Mouse (Mus musculus) adrenal gland, adult 8-10 months (tissue): ENCODE data around the gene Man2c1. TPM values are rescaled to one million over a fixed set of nuclear protein-coding genes. Genes with fewer than 3 reads are reported as not detected.

Source experiments
- DNase-seq: peaks from one replicate; pipeline ENCODE4 v3.0.0; 2022
- total RNA-seq, 4 experiments: library from RNA; stranded (reverse); gene quantifications; 2 replicates each; pipeline ENCODE4 v1.2.4; 2022

Man2c1 gene
- 100 to 1,000 TPM; 138 to 208 (median 173) TPM for total RNA-seq

DNA sequence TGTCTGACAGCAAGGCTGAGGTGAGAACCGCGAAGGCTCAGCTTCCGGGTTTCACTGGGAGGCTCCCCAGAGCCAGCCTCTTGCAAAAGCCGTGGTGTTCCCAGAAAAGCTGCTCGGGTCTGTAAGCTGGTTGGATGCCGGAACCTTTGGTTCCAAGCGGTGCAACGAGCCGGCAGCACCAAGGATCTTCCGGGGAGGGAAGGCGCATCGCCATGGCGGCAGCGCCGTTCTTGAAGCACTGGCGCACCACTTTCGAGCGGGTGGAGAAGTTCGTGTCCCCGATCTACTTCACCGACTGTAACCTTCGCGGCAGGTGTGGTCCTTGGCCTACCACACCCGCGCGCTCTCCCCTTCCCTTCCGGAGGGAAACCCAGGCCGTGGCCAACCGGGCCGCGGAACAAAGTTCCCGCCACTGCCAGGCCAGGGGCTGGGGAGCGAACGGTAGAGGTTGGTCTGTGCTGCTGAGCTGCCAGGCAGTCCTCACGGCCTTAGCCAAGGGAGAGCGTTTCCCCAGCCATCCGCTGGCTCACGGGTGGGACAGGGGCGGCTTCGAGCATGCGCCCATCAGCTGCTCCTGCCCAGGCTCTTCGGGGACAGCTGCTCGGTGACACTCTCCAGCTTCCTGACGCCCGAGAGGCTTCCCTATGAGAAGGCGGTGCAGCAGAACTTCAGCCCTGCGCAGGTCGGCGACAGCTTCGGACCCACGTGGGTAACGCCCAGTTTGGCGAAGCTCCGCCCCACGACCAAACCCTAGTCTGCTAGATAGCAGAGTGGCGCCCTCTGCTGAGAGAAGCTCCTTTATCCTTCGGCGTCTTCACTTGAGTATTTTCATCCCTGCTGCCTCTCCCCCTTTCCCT, at the start of gene Man2c1:
Man2c1 (plus strand) TSS at position 114 of the 857 bp plus-strand sequence.
- DNase-seq = peak; percentile 90

DNA sequence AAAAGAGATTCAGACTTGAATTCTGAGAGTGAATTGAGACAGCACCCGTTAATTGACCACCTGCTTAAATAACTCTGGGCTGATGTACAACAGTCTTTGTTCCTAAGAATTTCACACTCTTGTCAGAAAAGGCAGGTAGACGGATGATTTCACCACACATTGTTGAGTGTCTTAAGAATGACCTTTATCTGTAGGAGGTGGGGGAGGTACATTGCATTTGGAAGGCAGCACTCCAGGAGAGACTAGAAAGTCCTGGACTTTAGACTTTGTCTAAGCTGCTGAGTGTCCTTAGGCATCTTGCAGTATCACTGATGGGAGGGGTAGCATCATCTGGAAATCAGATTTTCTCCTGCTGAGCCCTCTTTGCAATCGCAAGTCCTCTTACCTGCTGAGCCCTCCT, 48.3 kb upstream of the Man2c1 start:
- no peak for DNase-seq

DNA sequence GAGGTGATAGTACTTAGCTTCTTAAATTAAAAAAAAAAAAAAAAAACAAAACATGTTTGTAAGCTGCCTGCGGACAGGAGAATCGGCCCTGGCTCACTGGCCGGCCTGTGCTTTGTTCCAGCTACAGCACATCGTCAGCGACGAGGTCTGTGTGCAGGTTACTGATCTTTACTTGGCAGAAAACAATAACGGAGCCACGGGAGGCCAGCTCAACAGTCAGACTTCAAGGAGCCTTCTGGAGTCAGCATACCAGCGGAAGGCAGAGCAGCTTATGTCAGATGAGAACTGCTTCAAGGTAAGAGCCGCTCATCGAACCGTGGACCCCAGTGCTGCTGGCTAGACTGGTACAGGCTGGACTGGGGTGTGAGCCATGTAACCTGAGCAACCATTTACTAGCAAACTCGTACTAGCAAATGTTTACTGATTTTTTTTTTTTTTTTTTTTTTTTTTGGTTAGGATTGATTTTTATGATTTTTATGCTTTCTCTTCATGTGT, 13.2 kb upstream of the Man2c1 start:
- no peak for DNase-seq

DNA sequence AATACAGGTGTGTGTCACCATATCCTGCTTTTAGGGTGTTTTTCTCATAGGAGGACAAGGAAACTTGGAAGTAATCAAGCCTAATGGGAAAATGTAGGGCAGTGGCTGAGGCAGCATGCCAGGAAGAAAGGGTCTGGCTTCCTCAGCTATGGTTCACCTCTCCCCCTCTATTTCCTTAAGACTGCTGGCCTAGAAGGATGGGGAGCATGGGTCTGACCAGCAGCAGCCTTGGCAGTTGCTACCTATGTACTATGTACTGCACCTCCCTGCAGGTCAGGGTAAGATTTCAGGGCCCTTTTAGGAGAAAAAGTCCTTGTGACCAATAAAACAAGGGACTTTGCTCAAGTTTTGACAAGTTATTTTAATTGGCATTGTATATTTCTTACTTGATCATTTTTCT, 849 bp upstream of the Man2c1 start:
- no peak for DNase-seq

DNA sequence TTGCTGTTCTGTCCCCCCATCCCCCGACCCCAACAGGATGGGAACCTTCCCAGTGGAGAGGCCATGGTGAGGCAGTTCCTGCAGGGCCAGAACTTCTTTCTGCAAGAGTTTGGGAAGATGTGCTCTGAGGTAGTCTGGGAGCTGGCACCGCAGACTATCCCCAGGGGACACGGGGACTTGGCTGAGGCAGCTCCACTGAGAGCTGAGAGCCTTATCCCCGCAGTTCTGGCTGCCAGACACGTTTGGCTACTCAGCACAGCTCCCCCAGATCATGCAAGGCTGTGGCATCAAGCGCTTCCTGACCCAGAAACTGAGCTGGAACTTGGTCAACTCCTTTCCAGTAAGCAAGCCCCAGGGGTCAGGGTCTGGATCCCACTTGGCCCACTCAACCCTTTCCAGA, 6.8 kb downstream of the Man2c1 start:
- no peak for DNase-seq

DNA sequence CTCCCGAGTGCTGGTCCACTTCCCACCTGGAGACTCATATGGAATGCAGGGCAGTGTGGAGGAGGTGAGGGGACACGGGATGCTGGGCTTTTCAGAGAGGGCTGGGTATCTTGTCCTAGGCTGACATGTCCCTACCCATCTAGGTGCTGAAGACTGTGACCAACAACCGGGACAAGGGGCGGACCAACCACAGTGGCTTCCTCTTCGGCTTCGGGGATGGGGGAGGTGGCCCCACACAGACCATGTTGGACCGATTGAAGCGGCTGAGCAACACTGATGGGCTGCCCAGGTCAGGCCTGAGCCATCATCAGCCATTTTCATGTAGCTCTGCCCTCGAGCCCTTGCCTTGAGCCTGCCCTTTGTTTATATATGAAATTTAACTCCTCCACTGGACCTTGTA, 7.3 kb downstream of the Man2c1 start:
- DNase-seq = no peak

DNA sequence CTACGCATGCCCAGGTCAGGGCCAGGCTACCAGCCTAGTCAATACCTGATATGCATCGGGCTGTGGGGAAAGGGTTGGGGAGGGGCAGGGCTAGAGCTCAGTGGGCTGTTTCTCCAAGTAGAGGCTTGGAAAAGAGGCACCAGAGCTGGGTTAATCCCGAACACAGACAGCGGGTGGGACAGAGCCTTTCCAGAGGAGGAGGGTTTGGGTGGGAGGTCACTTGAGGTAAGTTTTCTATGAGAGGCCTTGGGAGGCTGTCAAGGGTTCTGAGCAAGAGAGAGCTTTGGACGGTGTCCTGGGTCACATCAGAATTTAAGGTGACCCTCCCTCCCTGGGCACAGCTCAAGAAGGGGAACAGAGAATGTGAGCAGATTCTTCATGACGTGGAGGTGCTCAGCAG, 8.0 kb downstream of the Man2c1 start:
- no peak for DNase-seq

DNA sequence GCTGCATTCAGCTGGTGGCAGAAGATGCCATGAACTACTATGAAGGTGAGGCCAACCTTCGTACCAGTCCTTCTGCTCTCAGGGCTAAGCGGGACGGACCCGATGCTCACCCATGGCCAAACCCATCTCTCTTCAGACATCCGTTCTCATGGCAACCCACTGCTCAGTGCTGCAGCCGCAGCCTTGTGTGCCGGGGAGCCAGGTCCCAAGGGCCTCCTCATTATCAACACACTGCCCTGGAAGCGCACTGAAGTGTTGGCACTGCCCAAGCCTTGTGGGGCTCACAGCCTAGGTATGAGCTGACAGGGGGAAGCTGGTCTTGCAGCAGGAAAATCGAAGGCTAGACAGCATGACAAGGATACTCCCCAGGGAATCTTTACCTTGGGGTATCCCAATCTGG, 8.6 kb downstream of the Man2c1 start:
- no peak for DNase-seq

DNA sequence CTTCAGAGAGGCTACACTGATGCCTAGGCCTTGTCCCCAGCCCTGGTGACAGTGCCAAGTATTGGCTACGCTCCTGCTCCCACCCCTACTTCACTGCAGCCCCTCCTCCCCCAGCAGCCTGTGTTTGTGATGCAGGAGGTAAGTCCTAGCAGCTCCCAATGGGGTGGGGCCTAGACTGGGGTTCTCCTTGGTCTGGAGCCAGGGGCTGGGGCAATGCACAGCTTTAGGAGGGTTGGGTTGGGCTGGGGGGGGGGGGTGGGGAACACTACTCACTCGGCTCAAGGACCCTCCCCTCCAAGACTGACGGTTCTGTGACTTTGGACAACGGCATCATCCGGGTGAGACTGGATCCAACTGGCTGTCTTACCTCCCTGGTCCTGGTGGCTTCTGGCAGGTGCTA, 9.1 kb downstream of the Man2c1 start:
- no peak for DNase-seq

DNA sequence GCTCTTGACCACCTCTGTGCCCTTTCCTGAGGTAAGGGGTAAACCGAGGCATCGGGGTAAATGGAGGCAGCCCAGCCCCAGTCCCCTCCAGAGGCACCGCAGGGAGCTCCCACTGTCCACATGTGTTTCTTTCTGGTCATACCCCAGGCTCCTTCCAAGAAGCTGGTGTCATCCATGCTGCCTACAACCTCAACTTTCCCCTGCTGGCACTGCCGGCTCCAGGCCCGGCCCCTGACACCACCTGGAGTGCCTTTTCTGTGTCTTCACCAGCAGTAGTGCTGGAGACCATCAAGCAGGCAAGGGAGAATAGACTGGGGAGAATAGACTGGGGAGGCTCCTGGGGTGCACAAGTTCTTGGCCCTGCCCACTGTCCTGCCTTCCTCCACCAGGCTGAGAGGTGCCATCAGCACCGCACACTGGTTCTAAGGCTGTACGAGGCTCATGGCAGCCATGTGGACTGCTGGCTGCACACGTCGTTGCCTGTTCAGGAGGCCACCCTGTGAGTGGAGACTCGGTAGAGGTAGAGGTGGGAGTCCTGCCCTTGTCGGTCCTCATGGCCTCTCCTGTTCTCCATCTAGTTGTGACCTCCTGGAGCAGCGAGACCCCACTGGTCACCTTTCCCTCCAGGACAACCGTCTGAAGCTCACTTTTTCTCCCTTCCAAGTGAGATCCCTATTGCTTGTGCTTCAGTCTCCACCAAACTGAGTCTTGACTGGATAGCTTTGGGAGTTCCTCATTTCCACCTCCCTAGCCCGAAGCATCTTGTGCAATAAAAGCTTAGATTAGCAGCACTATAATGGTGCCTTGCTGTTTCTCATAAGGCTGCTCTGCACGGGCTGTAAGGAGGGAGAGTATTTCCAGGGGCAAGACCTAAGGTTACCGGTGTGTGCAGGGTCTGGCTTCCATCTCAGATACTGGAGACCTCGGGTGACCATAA, 11.2 kb downstream of the Man2c1 start:
- no peak for DNase-seq

DNA sequence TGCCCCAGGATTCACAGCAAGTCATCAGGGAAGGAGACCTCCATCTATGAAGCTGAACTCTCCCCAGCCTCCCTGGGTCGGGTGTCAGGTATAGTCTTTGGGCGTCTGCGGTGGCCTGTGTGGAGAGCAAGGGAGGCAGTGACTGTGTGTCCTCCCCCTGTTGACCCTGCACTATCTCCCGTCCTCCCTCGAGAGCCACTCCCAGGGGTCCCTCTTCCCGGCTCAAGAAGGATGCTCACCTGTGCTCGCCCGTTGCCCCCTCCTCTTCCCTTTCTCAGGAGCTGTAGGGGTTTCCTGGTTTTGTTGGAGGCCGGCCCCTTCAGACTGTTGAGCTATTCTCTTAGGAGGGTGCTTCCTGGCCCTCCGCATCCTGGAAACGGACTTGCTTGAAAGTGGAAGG, 12.7 kb downstream of the Man2c1 start:
- no peak for DNase-seq

DNA sequence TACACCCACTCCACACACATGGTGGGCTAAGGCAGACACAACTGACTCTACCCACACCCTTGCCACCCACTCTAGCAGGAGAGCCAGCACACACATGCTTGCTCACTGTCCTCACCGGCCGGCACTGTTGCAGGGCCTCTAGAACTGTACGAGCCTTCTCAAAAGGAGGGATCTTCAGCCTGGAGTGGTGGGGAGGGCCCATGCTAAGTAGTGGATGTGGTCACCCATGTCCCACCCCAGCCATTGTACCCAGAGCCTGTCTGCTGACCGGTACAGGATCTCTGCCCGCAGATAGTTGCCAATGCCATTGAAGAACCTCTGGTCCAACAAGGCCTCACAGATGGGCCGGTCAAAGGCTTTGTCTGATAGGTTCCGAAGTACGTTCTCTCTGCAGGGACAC, 14.3 kb downstream of the Man2c1 start:
- DNase-seq = no peak

DNA sequence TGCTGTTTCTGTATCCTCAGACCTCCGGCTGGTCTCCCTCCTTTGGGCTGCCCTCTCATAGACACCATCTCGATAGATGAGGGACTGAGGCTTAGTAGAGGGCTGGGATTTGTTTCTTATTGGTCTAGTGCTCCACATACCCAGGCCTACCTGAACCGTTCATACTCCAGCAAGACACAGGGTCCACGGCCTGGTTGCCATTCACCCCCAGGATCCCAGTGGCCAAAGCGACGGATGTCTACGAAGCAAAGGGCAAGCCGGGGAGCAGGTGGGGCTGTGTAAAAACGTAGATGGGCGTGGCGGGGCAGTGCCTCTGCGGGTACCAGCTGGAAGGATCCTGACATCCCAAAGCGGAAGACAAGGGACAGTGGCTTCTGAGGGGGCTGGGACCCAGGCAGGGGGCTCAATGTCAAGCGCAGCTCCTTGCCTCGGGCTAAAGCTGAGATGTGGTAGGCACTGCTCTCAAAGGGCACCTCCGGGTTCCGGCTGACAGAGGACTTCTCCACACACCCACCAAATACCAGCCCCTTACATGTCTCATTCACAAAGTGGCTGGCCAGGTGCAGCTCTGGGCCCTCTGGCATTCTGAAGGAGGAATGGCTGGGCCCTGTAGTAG, 16.1 kb downstream of the Man2c1 start:
- DNase-seq = no peak

DNA sequence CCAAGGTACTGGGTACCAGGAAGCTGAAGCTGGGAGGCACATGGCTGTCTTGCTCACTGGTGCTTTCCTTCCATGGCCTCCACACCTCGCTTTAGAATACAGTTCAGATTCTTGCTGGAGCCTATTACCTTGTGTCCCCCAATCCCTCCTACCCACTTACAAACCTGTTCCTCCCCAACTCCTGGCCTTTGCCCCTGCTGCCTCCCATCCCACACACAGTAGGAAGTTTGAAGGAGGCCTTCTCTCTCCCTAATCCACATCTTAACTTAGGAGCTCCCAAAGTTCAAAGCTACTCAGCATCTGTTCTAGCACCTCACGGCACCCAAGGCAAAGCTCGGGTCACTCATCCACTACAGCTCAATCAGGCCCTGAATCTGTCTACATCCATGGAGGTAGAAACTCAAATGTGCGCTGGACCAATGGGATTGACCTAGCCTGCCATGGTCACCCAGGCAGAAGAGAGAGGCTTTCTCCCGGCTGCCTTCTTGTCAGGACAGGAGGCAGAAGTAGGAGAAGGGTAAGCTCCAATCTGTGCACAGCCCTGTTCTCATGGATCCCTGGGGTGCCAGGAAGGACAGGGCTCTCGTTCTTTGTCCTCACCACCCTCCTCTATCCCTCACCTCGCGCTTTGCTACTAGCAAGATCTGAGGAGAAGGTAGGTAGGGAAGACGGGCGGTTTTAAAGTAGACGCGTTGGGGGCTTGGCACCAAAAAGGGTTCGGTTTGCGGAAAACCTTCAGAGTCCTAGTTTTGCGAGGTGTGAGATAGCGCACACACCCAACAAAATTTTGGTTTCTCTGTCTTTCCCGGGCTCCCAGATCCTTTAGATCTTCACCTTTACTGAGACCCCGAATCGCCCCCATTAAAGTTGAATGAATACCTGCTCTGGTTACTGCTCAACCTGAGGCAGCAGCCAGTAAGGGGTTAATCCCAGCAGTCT, 17.0 kb downstream of the Man2c1 start:
- DNase-seq = no peak

DNA sequence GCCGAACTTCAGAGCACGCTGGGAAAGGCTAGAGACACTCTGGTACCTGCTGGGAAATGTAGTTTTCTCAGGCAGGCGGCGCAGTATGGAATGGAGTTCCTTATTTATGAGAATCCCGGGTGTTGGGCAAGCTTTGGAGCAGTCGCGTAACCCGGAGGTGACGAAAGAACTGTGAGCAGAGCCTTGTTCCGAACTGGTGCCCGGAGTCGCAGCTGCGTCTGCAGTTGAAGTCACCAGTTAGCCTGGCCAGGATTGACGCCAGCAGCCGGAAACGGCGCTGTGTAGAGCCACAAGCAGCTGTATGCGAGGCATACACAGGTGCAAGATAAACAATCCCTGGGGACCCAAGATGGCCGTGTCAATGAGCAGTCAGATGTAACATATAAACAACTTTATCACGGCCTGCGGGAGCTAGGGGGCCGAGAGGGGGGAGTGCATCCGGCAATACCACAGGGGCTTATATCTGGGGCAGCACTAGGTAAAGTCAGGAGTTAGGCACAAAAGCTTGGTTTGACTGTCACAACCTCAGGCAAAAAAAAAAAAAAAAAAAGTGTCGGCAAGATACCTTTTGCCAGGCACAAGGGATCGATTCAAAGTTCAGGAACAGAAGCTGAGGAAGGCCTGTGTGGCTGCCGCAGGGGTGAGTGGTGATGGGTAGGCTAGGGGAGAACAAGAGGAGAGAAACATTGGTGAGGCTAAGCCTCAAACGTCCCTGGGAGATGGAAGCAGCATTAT, 17.8 kb downstream of the Man2c1 start, which contains the start of gene Neil1:
Neil1 (minus strand) TSS at position 162 of the 735 bp plus-strand sequence.
- DNase-seq = peak; percentile 91

DNA sequence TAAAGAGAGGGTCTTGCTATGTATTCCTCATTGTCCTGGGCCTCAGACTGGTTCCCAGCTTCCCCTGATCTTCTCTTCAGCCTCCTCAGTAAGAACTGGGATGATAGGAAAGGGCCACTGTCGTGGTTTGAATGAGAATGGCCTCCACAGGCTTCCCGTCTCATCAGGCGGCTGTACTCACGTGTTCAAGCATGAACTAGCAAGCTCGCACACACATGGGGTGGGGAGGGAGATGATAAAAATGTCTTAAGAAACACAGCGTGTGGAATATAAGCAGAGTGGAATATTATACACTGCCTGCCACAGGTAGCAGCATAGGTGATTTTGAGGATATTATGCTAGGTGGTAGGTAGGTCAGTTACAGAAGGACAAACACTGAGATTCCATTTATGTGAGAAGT, 18.5 kb downstream of the Man2c1 start:
- no peak for DNase-seq

DNA sequence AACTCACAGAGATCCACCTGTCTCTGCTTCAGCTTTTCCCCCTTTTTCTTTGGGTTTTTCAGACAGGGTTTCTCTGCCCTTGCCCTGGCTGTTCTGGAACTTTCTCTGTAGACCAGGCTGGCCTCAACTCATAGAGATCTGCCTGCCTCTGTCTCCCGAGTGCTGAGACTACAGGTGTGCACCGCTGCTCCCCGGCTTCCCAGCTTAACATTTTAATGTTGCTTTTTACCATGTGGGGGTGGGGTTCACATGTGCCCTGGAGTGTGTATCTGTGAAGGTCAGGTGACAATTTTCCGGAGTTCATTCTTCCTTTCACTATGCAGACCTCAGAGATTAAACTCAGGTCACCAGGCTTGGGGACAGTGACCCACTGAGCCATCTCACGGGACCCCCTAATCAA, 19.7 kb downstream of the Man2c1 start:
- no peak for DNase-seq

DNA sequence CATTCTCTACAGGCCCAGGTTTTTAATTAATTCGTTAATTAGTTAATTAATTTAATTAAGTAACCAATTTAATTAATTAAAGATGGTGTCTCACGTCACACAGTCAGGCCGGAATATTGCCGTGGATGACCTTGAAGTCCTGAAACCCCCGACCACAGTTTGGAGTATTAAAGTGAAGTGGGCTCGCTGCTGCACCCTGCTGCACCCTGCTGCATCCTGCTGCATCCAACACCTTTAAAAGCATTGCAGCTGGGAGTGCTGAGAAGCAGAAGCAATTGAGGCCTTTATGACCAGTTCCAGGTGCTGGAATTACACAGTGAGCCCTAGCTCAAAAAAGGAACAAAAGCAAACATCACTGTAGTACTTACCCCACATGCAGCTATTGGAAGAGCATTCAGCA, 21.8 kb downstream of the Man2c1 start:
- no peak for DNase-seq

DNA sequence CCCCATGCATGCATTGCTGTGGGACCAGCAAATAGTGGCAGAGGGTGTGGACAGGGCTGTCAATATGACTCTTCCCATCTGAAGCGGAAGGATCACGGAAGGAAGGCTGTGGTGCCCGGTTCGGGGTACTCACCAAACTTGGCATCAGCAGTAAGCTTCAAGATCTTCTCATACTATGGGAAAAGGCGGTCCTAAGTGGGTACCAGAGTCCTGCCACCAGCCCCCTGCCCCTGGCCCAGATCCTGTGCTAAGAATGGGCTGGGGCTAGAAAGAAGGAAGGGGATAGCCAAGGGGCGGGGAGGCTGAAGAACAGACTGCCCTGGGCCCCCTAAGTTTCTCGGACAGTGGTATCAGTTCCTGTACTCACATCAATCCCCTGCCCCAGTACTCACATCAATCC, 25.9 kb downstream of the Man2c1 start:
- DNase-seq = no peak

DNA sequence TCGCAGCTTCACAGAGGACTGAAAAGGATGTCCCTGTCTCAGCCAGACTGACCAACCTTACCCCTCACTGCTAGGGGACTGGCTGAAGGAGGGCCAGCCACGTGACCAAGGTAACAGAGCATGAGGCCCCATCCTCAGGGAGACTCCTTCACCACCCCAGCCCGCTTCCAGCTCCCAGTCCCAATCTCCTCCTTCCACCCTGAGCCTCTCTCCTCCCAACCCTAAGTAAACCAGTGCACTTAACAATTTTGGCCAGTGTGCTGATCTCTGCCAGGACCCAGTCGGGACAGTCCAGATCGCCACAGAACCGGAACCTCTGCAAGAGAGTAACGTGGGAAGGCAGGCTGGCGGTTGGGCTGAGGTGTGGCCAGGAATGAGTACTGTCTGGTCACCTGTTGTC, 26.3 kb downstream of the Man2c1 start:
- DNase-seq = no peak

DNA sequence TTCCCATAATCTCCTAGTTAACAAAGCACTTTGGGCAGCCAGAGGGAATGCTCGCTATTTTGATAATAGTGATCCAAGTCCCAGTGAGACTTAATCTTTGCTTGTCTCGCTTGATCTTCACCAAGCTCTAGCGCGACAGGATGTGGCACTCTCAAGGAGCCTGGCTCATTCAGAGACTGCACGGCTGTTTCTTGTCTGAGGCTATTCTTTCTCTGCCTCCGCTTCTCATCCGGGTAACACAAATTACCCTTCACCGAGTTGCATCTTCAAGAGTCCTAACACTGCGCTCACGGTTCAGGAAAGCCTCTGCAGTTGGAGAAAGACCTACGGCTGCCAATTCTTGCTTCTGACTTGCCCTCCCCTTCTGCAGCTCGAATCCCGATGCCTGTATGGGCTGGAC, 27.0 kb downstream of the Man2c1 start:
- DNase-seq = no peak
